Mouse (Mus musculus) midbrain, embryonic 16.5 days (tissue): ENCODE measurements around the gene Tbx2. TPM values are rescaled to one million over a fixed set of nuclear protein-coding genes. Genes with fewer than 3 reads are reported as not detected.

Source experiments
- polyA plus RNA-seq: library from polyadenylated mRNA; unstranded; fragments of >200 nt; fragmentation: Nextera tagmentation; extraction: Ambion mirVana; gene quantifications from 2 replicates; pipeline ENCODE4 v1.2.1, GENCODE M21; 2015

Gene Tbx2
- polyA plus RNA-seq, 1 experiment from 2014 or later, result 0.57 TPM

Other genes with a start within 250 kb of the Tbx2 start
- not detected in 2 replicates for gene Gm11444, start 17.8 kb downstream of the Tbx2 start, polyA plus RNA-seq
- gene Tbx4, start 53.9 kb downstream of the Tbx2 start, polyA plus RNA-seq, result 0.17 and 0.43 TPM in 2 replicates